Mouse (Mus musculus) MEL (cell line): ENCODE data around the gene Ssna1. TPM values are rescaled to one million over a fixed set of nuclear protein-coding genes. Genes with fewer than 3 reads are reported as not detected.
A peak's percentile ranks its signal among the peaks of the same experiment; 100 is the strongest.

Experiments used
- DNase-seq: peaks from one replicate; pipeline ENCODE4 v3.0.0; 2011; ENCODE audit warnings: low read depth, low spot score
- H3K27ac ChIP-seq: 2 replicates; pipeline ENCODE4 v1.5.1; 2012; ENCODE audit warnings: low read depth, mild to moderate bottlenecking, control low read depth, low read length, moderate library complexity; ENCODE audit not compliant: control insufficient read depth
- H3K27me3 ChIP-seq, 2 experiments: fragments of 150-350 bp in 1 of 2; sonication (generic) in 1 of 2; 2 replicates each; pipeline ENCODE4 v1.6.1; 2012; ENCODE audit warnings: low read length in 2 of 2, mild to moderate bottlenecking in 2 of 2, improper control_type of control experiment in 1 of 2, moderate library complexity in 1 of 2; ENCODE audit not compliant: insufficient read depth in 2 of 2, control insufficient read depth in 1 of 2
- H3K36me3 ChIP-seq, 2 experiments: 2 replicates each; pipeline ENCODE4 v1.6.1; 2012 to 2014; ENCODE audit warnings: low read length in 2 of 2, improper control_type of control experiment in 1 of 2, inconsistent platforms in 1 of 2, mild to moderate bottlenecking in 1 of 2; ENCODE audit not compliant: insufficient read depth in 2 of 2, control insufficient read depth in 1 of 2
- H3K4me1 ChIP-seq, 2 experiments: fragments of 150-350 bp in 1 of 2; sonication (generic) in 1 of 2; 2 replicates each; pipeline ENCODE4 v1.6.1; 2012; ENCODE audit warnings: low read length in 2 of 2, improper control_type of control experiment in 1 of 2, mild to moderate bottlenecking in 1 of 2; ENCODE audit not compliant: insufficient read depth in 2 of 2, control insufficient read depth in 1 of 2
- H3K4me3 ChIP-seq, 2 experiments: fragments of 150-350 bp in 1 of 2; sonication (generic) in 1 of 2; 2 replicates each; pipeline ENCODE4 v1.5.1; 2012; ENCODE audit warnings: low read depth in 2 of 2, low read length in 2 of 2, mild to moderate bottlenecking in 2 of 2, moderate library complexity in 2 of 2, control low read depth in 1 of 2, improper control_type of control experiment in 1 of 2; ENCODE audit not compliant: control insufficient read depth in 1 of 2, insufficient read depth in 1 of 2
- H3K79me2 ChIP-seq: 2 replicates; pipeline ENCODE4 v1.6.1; 2012; ENCODE audit warnings: mild to moderate bottlenecking, low read length, moderate library complexity; ENCODE audit not compliant: control insufficient read depth, poor library complexity, insufficient read depth
- H3K9ac ChIP-seq: 2 replicates; pipeline ENCODE4 v1.6.1; 2012; ENCODE audit warnings: low read depth, mild to moderate bottlenecking, control low read depth, low read length, moderate library complexity; ENCODE audit not compliant: control insufficient read depth, poor library complexity, severe bottlenecking
- H3K9me3 ChIP-seq: fragments of 150-350 bp; sonication (generic); replicated peaks from 2 replicates; pipeline ENCODE4 v1.6.1; 2012; ENCODE audit warnings: mild to moderate bottlenecking, low read length, improper control_type of control experiment, moderate library complexity; ENCODE audit not compliant: insufficient read depth
- BHLHE40 ChIP-seq: IDR thresholded peaks from 2 replicates; pipeline ENCODE4 v1.6.1; 2012; ENCODE audit warnings: low read depth, mild to moderate bottlenecking, inconsistent platforms, low read length, improper control_type of control experiment, borderline replicate concordance
- CHD1 ChIP-seq: IDR thresholded peaks from 2 replicates; pipeline ENCODE4 v1.6.1; 2012; ENCODE audit warnings: low read depth, mild to moderate bottlenecking, inconsistent platforms, low read length, improper control_type of control experiment
- CHD2 ChIP-seq: IDR thresholded peaks from 2 replicates; pipeline ENCODE4 v1.6.1; 2011; ENCODE audit warnings: low read length, improper control_type of control experiment
- CTCF ChIP-seq, 3 experiments: IDR thresholded peaks in 2 of 3; conservative IDR thresholded peaks in 1 of 3; 2 replicates each; pipeline ENCODE4 v1.5.1; 2011 to 2012; ENCODE audit warnings: low read length in 3 of 3, low read depth in 2 of 3, mild to moderate bottlenecking in 2 of 3, improper control_type of control experiment in 1 of 3, inconsistent platforms in 1 of 3, mixed read lengths in 1 of 3, moderate library complexity in 1 of 3; ENCODE audit not compliant: control insufficient read depth in 1 of 3, insufficient read depth in 1 of 3, poor library complexity in 1 of 3, severe bottlenecking in 1 of 3
- E2F4 ChIP-seq: IDR thresholded peaks from 2 replicates; pipeline ENCODE4 v1.6.1; 2011; ENCODE audit warnings: low read depth, low read length, improper control_type of control experiment, borderline replicate concordance
- ELF1 ChIP-seq: IDR thresholded peaks from 2 replicates; pipeline ENCODE4 v1.6.1; 2014; ENCODE audit warnings: low read depth, mild to moderate bottlenecking, inconsistent platforms, low read length, improper control_type of control experiment, moderate library complexity
- ETS1 ChIP-seq: IDR thresholded peaks from 2 replicates; pipeline ENCODE4 v1.6.1; 2012; ENCODE audit warnings: low read depth, mild to moderate bottlenecking, inconsistent platforms, low read length, improper control_type of control experiment, moderate library complexity
- GATA1 ChIP-seq: IDR thresholded peaks from 2 replicates; pipeline ENCODE4 v1.6.1; 2011; ENCODE audit warnings: low read depth, low read length, improper control_type of control experiment
- JUND ChIP-seq: IDR thresholded peaks from 2 replicates; pipeline ENCODE4 v1.6.1; 2011; ENCODE audit warnings: low read depth, mild to moderate bottlenecking, improper control_type of control experiment, low read length
- MAFK ChIP-seq: IDR thresholded peaks from 2 replicates; pipeline ENCODE4 v1.6.1; 2011; ENCODE audit warnings: low read depth, mild to moderate bottlenecking, low read length, improper control_type of control experiment, borderline replicate concordance
- MAX ChIP-seq: IDR thresholded peaks from 2 replicates; pipeline ENCODE4 v1.6.1; 2011; ENCODE audit warnings: low read length, improper control_type of control experiment
- MEF2A ChIP-seq: IDR thresholded peaks from 2 replicates; pipeline ENCODE4 v1.6.1; 2014; ENCODE audit warnings: low read depth, mild to moderate bottlenecking, inconsistent platforms, low read length, improper control_type of control experiment; ENCODE audit not compliant: poor library complexity, insufficient replicate concordance, severe bottlenecking; ENCODE audit errors: extremely low read depth
- MXI1 ChIP-seq: IDR thresholded peaks from 2 replicates; pipeline ENCODE4 v1.6.1; 2011; ENCODE audit warnings: mild to moderate bottlenecking, low read depth, low read length, improper control_type of control experiment
- MYC ChIP-seq: IDR thresholded peaks from 2 replicates; pipeline ENCODE4 v1.6.1; 2011; ENCODE audit warnings: low read depth, mild to moderate bottlenecking, low read length, improper control_type of control experiment, moderate library complexity
- NELFE ChIP-seq: IDR thresholded peaks from 2 replicates; pipeline ENCODE4 v1.6.1; 2011; ENCODE audit warnings: low read depth, low read length, improper control_type of control experiment
- NRF1 ChIP-seq: IDR thresholded peaks from 2 replicates; pipeline ENCODE4 v1.6.1; 2014; ENCODE audit warnings: low read depth, mild to moderate bottlenecking, inconsistent platforms, low read length, improper control_type of control experiment, moderate library complexity; ENCODE audit not compliant: poor library complexity, insufficient read depth, severe bottlenecking
- POLR2A ChIP-seq, 2 experiments: IDR thresholded peaks; 2 replicates each; pipeline ENCODE4 v1.6.1; 2011 to 2012; ENCODE audit warnings: low read length in 2 of 2, mild to moderate bottlenecking in 2 of 2, control low read depth in 1 of 2, improper control_type of control experiment in 1 of 2, low read depth in 1 of 2, moderate library complexity in 1 of 2; ENCODE audit not compliant: control insufficient read depth in 1 of 2, insufficient read depth in 1 of 2, poor library complexity in 1 of 2
- POLR2AphosphoS5 ChIP-seq: IDR thresholded peaks from 2 replicates; pipeline ENCODE4 v1.6.1; 2012; ENCODE audit warnings: low read depth, borderline replicate concordance, mild to moderate bottlenecking, inconsistent platforms, low read length, moderate library complexity, mixed read lengths
- RAD21 ChIP-seq: IDR thresholded peaks from 2 replicates; pipeline ENCODE4 v1.6.1; 2011; ENCODE audit warnings: mild to moderate bottlenecking, low read depth, low read length, improper control_type of control experiment
- RCOR1 ChIP-seq: IDR thresholded peaks from 2 replicates; pipeline ENCODE4 v1.6.1; 2012; ENCODE audit warnings: low read depth, mild to moderate bottlenecking, inconsistent platforms, low read length, improper control_type of control experiment
- SIN3A ChIP-seq: IDR thresholded peaks from 2 replicates; pipeline ENCODE4 v1.6.1; 2012; ENCODE audit warnings: low read length, improper control_type of control experiment, inconsistent platforms
- SMC3 ChIP-seq: IDR thresholded peaks from 2 replicates; pipeline ENCODE4 v1.6.1; 2011; ENCODE audit warnings: low read depth, low read length, improper control_type of control experiment
- TAL1 ChIP-seq: IDR thresholded peaks from 2 replicates; pipeline ENCODE4 v1.6.1; 2012; ENCODE audit warnings: mild to moderate bottlenecking, inconsistent platforms, low read length, moderate library complexity, mixed read lengths
- TBP ChIP-seq: IDR thresholded peaks from 2 replicates; pipeline ENCODE4 v1.8.0; 2011; ENCODE audit warnings: low read depth, low read length, improper control_type of control experiment
- USF1 ChIP-seq: IDR thresholded peaks from 2 replicates; pipeline ENCODE4 v1.6.1; 2014; ENCODE audit warnings: low read depth, mild to moderate bottlenecking, inconsistent platforms, low read length, improper control_type of control experiment, moderate library complexity
- USF2 ChIP-seq, 2 experiments: IDR thresholded peaks; 2 replicates each; pipeline ENCODE4 v1.6.1; 2011 to 2012; ENCODE audit warnings: improper control_type of control experiment in 2 of 2, low read length in 2 of 2, borderline replicate concordance in 1 of 2, inconsistent platforms in 1 of 2, low read depth in 1 of 2, mild to moderate bottlenecking in 1 of 2; ENCODE audit not compliant: insufficient read depth in 1 of 2
- ZC3H11A ChIP-seq: IDR thresholded peaks from 2 replicates; pipeline ENCODE4 v1.6.1; 2012; ENCODE audit warnings: low read depth, mild to moderate bottlenecking, inconsistent platforms, low read length, improper control_type of control experiment
- ZKSCAN1 ChIP-seq: IDR thresholded peaks from 2 replicates; pipeline ENCODE4 v1.6.1; 2012; ENCODE audit warnings: low read depth, mild to moderate bottlenecking, inconsistent platforms, low read length, improper control_type of control experiment, moderate library complexity
- ZMIZ1 ChIP-seq: IDR thresholded peaks from 2 replicates; pipeline ENCODE4 v1.6.1; 2012; ENCODE audit warnings: low read depth, mild to moderate bottlenecking, inconsistent platforms, low read length, improper control_type of control experiment, moderate library complexity
- ZNF384 ChIP-seq: IDR thresholded peaks from 2 replicates; pipeline ENCODE4 v1.6.1; 2012; ENCODE audit warnings: low read depth, mild to moderate bottlenecking, inconsistent platforms, low read length, improper control_type of control experiment
- polyA plus RNA-seq, 2 experiments: library from polyadenylated mRNA; stranded (reverse) in 1 of 2; unstranded in 1 of 2; fragments of >175 nt in 1 of 2; fragments of >200 nt in 1 of 2; gene quantifications; 2 replicates each; pipeline versions ENCODE4 v1.2.1 to v1.2.4; 2012; ENCODE audit warnings: low replicate concordance in 2 of 2, low read depth in 1 of 2; ENCODE audit not compliant: insufficient read length in 2 of 2, insufficient read depth in 1 of 2, missing spikeins in 1 of 2
- total RNA-seq: library from RNA; depleted of rRNA; stranded (reverse); fragments of 300-350 nt; gene quantifications from 2 replicates; pipeline ENCODE4 v1.2.3, GENCODE M21; 2012

Ssna1 gene
- total and polyA plus RNA-seq, 3 experiments, result 158 to 226 TPM; not detected in 1

DNA sequence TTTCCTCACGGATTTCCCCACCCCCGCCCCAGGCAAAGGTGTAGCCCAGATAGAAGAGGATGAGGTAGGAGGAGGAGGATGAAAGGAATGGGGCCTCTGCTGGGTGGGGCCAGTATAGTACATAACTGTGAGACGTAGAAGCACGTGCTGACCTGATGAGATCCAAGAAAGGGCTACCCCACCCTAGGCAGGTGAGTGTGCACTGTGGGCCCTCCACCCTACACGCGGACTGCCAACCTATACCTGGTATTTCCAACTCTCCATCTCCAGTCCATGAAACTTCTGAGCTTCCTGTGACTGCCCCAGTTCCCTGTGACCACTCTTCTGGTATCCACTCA is 30.8 kb downstream of the Ssna1 start:
- H3K9me3 ChIP-seq, result no peaks in the 10 kb centered on the region
- peak overlapping the region; percentile 57 to 64 for H3K4me3 ChIP-seq
- TF ChIP-seq TAL1 (no peak), SIN3A (0 out of 2 replicates have a peak, but pooled peaks have one; percentile 32), CTCF (IDR thresholded peaks at IDR 0.05 in 2 of 3, conservative IDR thresholded peaks at IDR 0.05 in 1 of 3; ENCODE audit: control insufficient read depth in 1 of 3, insufficient read depth in 1 of 3, low read depth in 2 of 3, low read length in 3 of 3, poor library complexity in 1 of 3, severe bottlenecking in 1 of 3) (no peak), POLR2A (IDR thresholded peaks at IDR 0.05; ENCODE audit: control insufficient read depth in 1 of 2, insufficient read depth in 1 of 2, low read depth in 1 of 2, low read length in 2 of 2, poor library complexity in 1 of 2) (no peak), BHLHE40 (peak; percentile 61; the same call in 1 of the 2 replicates), NELFE (no peak), MXI1 (peak; percentile 57; the same call in 1 of the 2 replicates), ETS1 (no peak), MYC (peak; percentile 57; the same call in 1 of the 2 replicates), MEF2A (no peak), ZC3H11A (no peak), USF1 (0 out of 2 replicates have a peak, but pooled peaks have one; percentile 10), MAX (peak; percentile 76)
- H3K9ac ChIP-seq, result peak overlapping the region; percentile 79
- H3K79me2 ChIP-seq, result no peaks in the 10 kb centered on the region; the same call in 1 of the 2 replicates
- H3K4me1 ChIP-seq, result peaks cover 0 to 17% of the 10 kb centered on the region in 2 experiments; a peak in 3 of 4 replicates
- DNase-seq, result no peak
- peak overlapping the region; percentile 56 for H3K27ac ChIP-seq
- no peaks in the 10 kb centered on the region for H3K36me3 ChIP-seq
- no peaks in the 10 kb centered on the region for H3K27me3 ChIP-seq

GRCm38 (mm10) chr2:25240723-25241437 is 31.4 kb downstream of the Ssna1 start:
- peak; percentile 92 for DNase-seq
- Histone ChIP-seq H3K36me3 (no peaks in the 10 kb centered on the region), H3K9me3 (no peaks in the 10 kb centered on the region), H3K79me2 (no peaks in the 10 kb centered on the region; the same call in 1 of the 2 replicates), H3K27ac (peak overlapping the region; percentile 56), H3K9ac (peak overlapping the region; percentile 79), H3K4me3 (peak overlapping the region; percentile 57 to 64), H3K4me1 (peaks cover 0 to 21% of the 10 kb centered on the region in 2 experiments; a peak in 3 of 4 replicates), H3K27me3 (no peaks in the 10 kb centered on the region)
- TF ChIP-seq NELFE (peak; percentile 54), MAFK (no peak), SMC3 (no peak), NRF1 (peak; percentile 82), TBP (peak; percentile 52), CHD1 (no peak), USF1 (no peak), MAX (no peak), ZKSCAN1 (no peak), RCOR1 (no peak), ZNF384 (no peak), RAD21 (no peak), BHLHE40 (no peak), ZMIZ1 (peak; percentile 77; the same call in 1 of the 2 replicates), ELF1 (0 out of 2 replicates have a peak, but pooled peaks have one; percentile 16), ZC3H11A (no peak), POLR2AphosphoS5 (no peak), JUND (no peak), GATA1 (no peak), USF2 (IDR thresholded peaks at IDR 0.05; ENCODE audit: borderline replicate concordance in 1 of 2, insufficient read depth in 1 of 2, low read depth in 1 of 2, low read length in 2 of 2) (no peak), E2F4 (no peak), TAL1 (no peak), CHD2 (no peak), SIN3A (peak; percentile 26)
